ENCODE assay signal across 24 mouse cellular contexts in genomic region chr11:54410612-54411011, GRCm38 (mm10). TPM values are rescaled to one million over a fixed set of nuclear protein-coding genes. Genes with fewer than 3 reads are reported as not detected.
DNase-seq lines count a peak whose midpoint lies in the region; ATAC-seq and TF ChIP-seq lines count a peak whose summit lies in the region.
"Had no signal": no experiment of that assay in that cellular context is flagged by ENCODE, and none has a peak within 500 bp of the region (broad histone marks: within the 10 kb centered on the region; RNA-seq: fewer than 3 reads in every experiment).

No protein-coding gene starts in this region.

- no peak overlapping the region for H3K4me3 ChIP-seq in forebrain, postnatal 0 days (ENCODE audit: low read depth, low read length)
- no peak overlapping the region for H3K4me3 ChIP-seq in forebrain, embryonic 15.5 days
- no peak overlapping the region for H3K4me3 ChIP-seq in liver, postnatal 0 days (ENCODE audit: low read depth, low read length)
- no peak overlapping the region for H3K4me3 ChIP-seq in liver, embryonic 12.5 days
- H3K4me3 ChIP-seq: embryonic facial prominence, embryonic 15.5 days; forebrain, embryonic 12.5 days; heart, embryonic 13.5 days; hindbrain, embryonic 12.5 days; midbrain, embryonic 12.5 days; neural tube, embryonic 13.5 days had no signal

- H3K36me3 ChIP-seq in forebrain, postnatal 0 days (ENCODE audit: insufficient read depth), result no peaks in the 10 kb centered on the region
- H3K36me3 ChIP-seq in forebrain, embryonic 15.5 days, result no peaks in the 10 kb centered on the region
- H3K36me3 ChIP-seq in liver, postnatal 0 days (replicated peaks; ENCODE audit: insufficient read depth, low read length), result no peaks in the 10 kb centered on the region
- no peaks in the 10 kb centered on the region for H3K36me3 ChIP-seq in liver, embryonic 12.5 days
- H3K36me3 ChIP-seq: embryonic facial prominence, embryonic 15.5 days; forebrain, embryonic 12.5 days; heart, embryonic 13.5 days; hindbrain, embryonic 12.5 days; midbrain, embryonic 12.5 days; neural tube, embryonic 13.5 days had no signal

- H3K9ac ChIP-seq in forebrain, postnatal 0 days, result no peak overlapping the region
- H3K9ac ChIP-seq in forebrain, embryonic 15.5 days (replicated peaks), result no peak overlapping the region
- no peak overlapping the region for H3K9ac ChIP-seq in liver, postnatal 0 days (replicated peaks)
- no peak overlapping the region for H3K9ac ChIP-seq in liver, embryonic 12.5 days
- H3K9ac ChIP-seq: embryonic facial prominence, embryonic 15.5 days; forebrain, embryonic 12.5 days; heart, embryonic 13.5 days; hindbrain, embryonic 12.5 days; midbrain, embryonic 12.5 days; neural tube, embryonic 13.5 days had no signal

- H3K4me2 ChIP-seq in forebrain, postnatal 0 days (ENCODE audit: low read depth), result no peak overlapping the region
- no peak overlapping the region for H3K4me2 ChIP-seq in forebrain, embryonic 15.5 days (replicated peaks)
- H3K4me2 ChIP-seq in liver, postnatal 0 days (ENCODE audit: low read depth, low read length), result no peak overlapping the region
- no peak overlapping the region for H3K4me2 ChIP-seq in liver, embryonic 12.5 days
- H3K4me2 ChIP-seq: embryonic facial prominence, embryonic 15.5 days; forebrain, embryonic 12.5 days; heart, embryonic 13.5 days; hindbrain, embryonic 12.5 days; midbrain, embryonic 12.5 days; neural tube, embryonic 13.5 days had no signal

- H3K27me3 ChIP-seq in forebrain, postnatal 0 days (ENCODE audit: insufficient read depth, low read length), result no peaks in the 10 kb centered on the region
- no peaks in the 10 kb centered on the region for H3K27me3 ChIP-seq in forebrain, embryonic 15.5 days
- H3K27me3 ChIP-seq in liver, postnatal 0 days (ENCODE audit: insufficient read depth, low read length), result no peaks in the 10 kb centered on the region
- H3K27me3 ChIP-seq in liver, embryonic 12.5 days (replicated peaks), result no peaks in the 10 kb centered on the region
- H3K27me3 ChIP-seq: embryonic facial prominence, embryonic 15.5 days; forebrain, embryonic 12.5 days; heart, embryonic 13.5 days; hindbrain, embryonic 12.5 days; midbrain, embryonic 12.5 days; neural tube, embryonic 13.5 days had no signal

- no peaks in the 10 kb centered on the region for H3K4me1 ChIP-seq in forebrain, postnatal 0 days (ENCODE audit: insufficient read depth)
- no peaks in the 10 kb centered on the region for H3K4me1 ChIP-seq in forebrain, embryonic 15.5 days
- peaks cover 8% of the 10 kb centered on the region; the same call in 1 of the 2 replicates for H3K4me1 ChIP-seq in liver, postnatal 0 days (ENCODE audit: insufficient read depth)
- H3K4me1 ChIP-seq in liver, embryonic 12.5 days, result peaks cover 9% of the 10 kb centered on the region; the same call in 1 of the 2 replicates
- H3K4me1 ChIP-seq: embryonic facial prominence, embryonic 15.5 days; forebrain, embryonic 12.5 days; hindbrain, embryonic 12.5 days; midbrain, embryonic 12.5 days had no signal

- no peak overlapping the region for H3K27ac ChIP-seq in forebrain, postnatal 0 days (ENCODE audit: low read depth, low read length)
- H3K27ac ChIP-seq in forebrain, embryonic 15.5 days (replicated peaks), result no peak overlapping the region
- H3K27ac ChIP-seq in liver, postnatal 0 days (ENCODE audit: low read depth), result no peak overlapping the region
- H3K27ac ChIP-seq in liver, embryonic 12.5 days, result no peak overlapping the region
- H3K27ac ChIP-seq: embryonic facial prominence, embryonic 15.5 days; forebrain, embryonic 12.5 days; heart, embryonic 13.5 days; hindbrain, embryonic 12.5 days; midbrain, embryonic 12.5 days; neural tube, embryonic 13.5 days had no signal

- no peak for TF ChIP-seq EP300 in liver, postnatal 0 days (IDR thresholded peaks at IDR 0.05; ENCODE audit: low read depth)

- peak; percentile 36 for TF ChIP-seq CTCF in forebrain, postnatal 0 days (IDR thresholded peaks at IDR 0.05; ENCODE audit: low read depth)
- peak; percentile 38 for TF ChIP-seq CTCF in liver, postnatal 0 days (IDR thresholded peaks at IDR 0.05; ENCODE audit: low read depth)

- intact Hi-C loops in left cerebral cortex, postnatal 4 days (cut with DNase I), result no loop called here

- H3K9me3 ChIP-seq in forebrain, postnatal 0 days (ENCODE audit: low read length), result no peaks in the 10 kb centered on the region
- no peaks in the 10 kb centered on the region for H3K9me3 ChIP-seq in forebrain, embryonic 15.5 days
- no peaks in the 10 kb centered on the region for H3K9me3 ChIP-seq in liver, postnatal 0 days (ENCODE audit: low read length)
- H3K9me3 ChIP-seq in liver, embryonic 12.5 days (replicated peaks), result no peaks in the 10 kb centered on the region
- H3K9me3 ChIP-seq: embryonic facial prominence, embryonic 15.5 days; forebrain, embryonic 12.5 days; heart, embryonic 13.5 days; hindbrain, embryonic 12.5 days; midbrain, embryonic 12.5 days; neural tube, embryonic 13.5 days had no signal

- no peak for ATAC-seq in forebrain, postnatal 0 days
- no peak for ATAC-seq in forebrain, embryonic 15.5 days (replicated peaks)
- no peak for ATAC-seq in liver, postnatal 0 days
- ATAC-seq in liver, embryonic 12.5 days, result no peak
- no peak for ATAC-seq in granulocyte monocyte progenitor cell, adult 5-6 weeks (replicated peaks; ENCODE audit: poor library complexity, severe bottlenecking)

- DNase-seq in forebrain, postnatal 0 days, result no peak
- DNase-seq in liver, postnatal 0 days, result no peak
- peak; percentile 12 for DNase-seq in NIH3T3 (ENCODE audit: low read depth)
- peak; percentile 15 for DNase-seq in retina, postnatal 1 day
- DNase-seq in left cerebral cortex, postnatal 4 days, result no peak
- DNase-seq: adrenal gland, postnatal 25 days; B cell, adult 2 months; cerebellum, postnatal 36 days; kidney, adult 8-10 months; liver; lung, postnatal 14 days; spleen, adult 18-20 months; thymus, postnatal 4 days had no signal

RNA-seq across cellular contexts. Expression of gene Fnip1, which starts 27.4 kb away (rescaled TPM):
- total RNA-seq in forebrain, postnatal 0 days (2014; rRNA removed), result 28.1 and 31.8 TPM in 2 replicates
- 5.0 and 6.9 TPM in 2 replicates for polyA plus RNA-seq in forebrain, postnatal 0 days (2015; fragmentation: Nextera tagmentation; extraction: Ambion mirVana)
- polyA plus RNA-seq in forebrain, embryonic 15.5 days (2015; fragmentation: Nextera tagmentation; extraction: Ambion mirVana), result 10.9 and 12.5 TPM in 2 replicates
- polyA plus RNA-seq in liver, postnatal 0 days (2015; fragmentation: Nextera tagmentation; extraction: Ambion mirVana), result 5.0 and 5.2 TPM in 2 replicates
- 5.5 and 5.9 TPM in 2 replicates for polyA plus RNA-seq in liver, embryonic 12.5 days (2016; fragmentation: Nextera tagmentation; extraction: Ambion mirVana)
- total RNA-seq in left cerebral cortex, postnatal 4 days (2021), result 10 to 100 TPM; 19.2 to 19.5 TPM
- total RNA-seq in granulocyte monocyte progenitor cell, adult 5-6 weeks (2014; fragmentation: Nextera tagmentation), result 16.9 and 28.6 TPM in 2 replicates
- total RNA-seq in granulocyte monocyte progenitor cell, adult 5-6 weeks (2017), result 28.8 and 32.2 TPM in 2 replicates

RNA-seq across cellular contexts. Expression of gene Meikin, which starts 40.2 kb away (rescaled TPM):
- total RNA-seq in forebrain, postnatal 0 days (2014; rRNA removed), result not detected in 2 replicates
- polyA plus RNA-seq in forebrain, postnatal 0 days (2015; fragmentation: Nextera tagmentation; extraction: Ambion mirVana), result not detected in 2 replicates
- polyA plus RNA-seq in forebrain, embryonic 15.5 days (2015; fragmentation: Nextera tagmentation; extraction: Ambion mirVana), result not detected in 2 replicates
- not detected in 2 replicates for polyA plus RNA-seq in liver, postnatal 0 days (2015; fragmentation: Nextera tagmentation; extraction: Ambion mirVana)
- polyA plus RNA-seq in liver, embryonic 12.5 days (2016; fragmentation: Nextera tagmentation; extraction: Ambion mirVana), result not detected in 2 replicates
- not detected for total RNA-seq in left cerebral cortex, postnatal 4 days (2021)
- not detected in 2 replicates for total RNA-seq in granulocyte monocyte progenitor cell, adult 5-6 weeks (2014; fragmentation: Nextera tagmentation)
- total RNA-seq in granulocyte monocyte progenitor cell, adult 5-6 weeks (2017), result not detected in 2 replicates
- total RNA-seq: adrenal gland, postnatal 25 days; gastrocnemius, adult 8-10 months; left cerebral cortex, postnatal 10 days had no signal
- polyA plus RNA-seq: embryonic facial prominence, embryonic 15.5 days; forebrain, embryonic 12.5 days; heart, embryonic 13.5 days; hindbrain, embryonic 12.5 days; midbrain, embryonic 12.5 days; neural tube, embryonic 13.5 days had no signal

Comparison
In these comparisons a context has a peak if more than half of its experiments do, and no peak if none do; other contexts are left out.
1. DNase-seq: peak in NIH3T3 (single experiment) and retina, postnatal 1 day (single experiment); none in forebrain, postnatal 0 days (single experiment), liver, postnatal 0 days (single experiment) and left cerebral cortex, postnatal 4 days (single experiment).